Mouse (Mus musculus) G1E (cell line): ENCODE measurements around the gene Ppp1r27. TPM values are rescaled to one million over a fixed set of nuclear protein-coding genes. Genes with fewer than 3 reads are reported as not detected.
A peak's percentile ranks its signal among the peaks of the same experiment; 100 is the strongest.

Source experiments
- ATAC-seq: 2 replicates; pipeline ENCODE4 v1.8.0; 2016; ENCODE audit warnings: mild to moderate bottlenecking; ENCODE audit not compliant: insufficient number of reproducible peaks, poor library complexity, low FRiP score, severe bottlenecking; ENCODE audit errors: extremely low read depth
- DNase-seq: peaks from one replicate; pipeline ENCODE4 v3.0.0; 2012; ENCODE audit warnings: low spot score
- H3K27me3 ChIP-seq: 2 replicates; pipeline ENCODE4 v1.6.1; 2012; ENCODE audit warnings: mild to moderate bottlenecking, low read length, inconsistent platforms; ENCODE audit not compliant: insufficient read depth
- H3K36me3 ChIP-seq: replicated peaks from 2 replicates; pipeline ENCODE3; 2012; ENCODE audit warnings: mild to moderate bottlenecking, inconsistent platforms
- H3K4me1 ChIP-seq: 2 replicates; pipeline ENCODE4 v1.6.1; 2012; ENCODE audit warnings: low read depth, low read length, inconsistent platforms, mixed read lengths; ENCODE audit not compliant: insufficient read depth
- H3K4me3 ChIP-seq: 2 replicates; pipeline ENCODE4 v1.5.1; 2012; ENCODE audit warnings: low read depth, mild to moderate bottlenecking, inconsistent platforms, low read length, moderate library complexity, mixed read lengths
- H3K9me3 ChIP-seq: replicated peaks from 2 replicates; pipeline ENCODE4 v1.6.1; 2012; ENCODE audit warnings: inconsistent platforms
- CTCF ChIP-seq: IDR thresholded peaks from 2 replicates; pipeline ENCODE4 v1.5.1; 2012; ENCODE audit warnings: low read depth, low read length, inconsistent platforms, mixed read lengths
- GATA1 ChIP-seq: IDR thresholded peaks from 2 replicates; pipeline ENCODE4 v1.6.1; 2012; ENCODE audit warnings: borderline replicate concordance, low read length, inconsistent platforms, mixed read lengths
- GATA2 ChIP-seq: IDR thresholded peaks from 2 replicates; pipeline ENCODE4 v1.6.1; 2012; ENCODE audit warnings: low read depth, low read length, inconsistent platforms, borderline replicate concordance
- POLR2AphosphoS5 ChIP-seq: IDR thresholded peaks from 2 replicates; pipeline ENCODE4 v1.6.1; 2012; ENCODE audit warnings: low read depth, low read length, inconsistent platforms; ENCODE audit not compliant: insufficient replicate concordance
- TAL1 ChIP-seq: conservative IDR thresholded peaks from 2 replicates; pipeline ENCODE4 v1.6.1; 2012; ENCODE audit warnings: low read depth, low read length, inconsistent platforms, mixed read lengths
- polyA plus RNA-seq: library from polyadenylated mRNA; stranded (reverse); fragments of >175 nt; gene quantifications from 2 replicates; pipeline ENCODE4 v1.2.3, GENCODE M21; 2012
- total RNA-seq, 2 experiments: library from RNA; stranded (forward) in 1 of 2; stranded (reverse) in 1 of 2; fragments of 200-1000 nt in 1 of 2; fragments of >200 nt in 1 of 2; fragmentation: Nextera tagmentation in 1 of 2; gene quantifications; 2 replicates each; pipeline ENCODE4 v1.2.3; 2014 to 2017

Ppp1r27 gene
- not detected in 2 replicates for total RNA-seq (2014; fragmentation: Nextera tagmentation)
- total RNA-seq (2017): not detected in 2 replicates
- polyA plus RNA-seq: not detected in 2 replicates

DNA sequence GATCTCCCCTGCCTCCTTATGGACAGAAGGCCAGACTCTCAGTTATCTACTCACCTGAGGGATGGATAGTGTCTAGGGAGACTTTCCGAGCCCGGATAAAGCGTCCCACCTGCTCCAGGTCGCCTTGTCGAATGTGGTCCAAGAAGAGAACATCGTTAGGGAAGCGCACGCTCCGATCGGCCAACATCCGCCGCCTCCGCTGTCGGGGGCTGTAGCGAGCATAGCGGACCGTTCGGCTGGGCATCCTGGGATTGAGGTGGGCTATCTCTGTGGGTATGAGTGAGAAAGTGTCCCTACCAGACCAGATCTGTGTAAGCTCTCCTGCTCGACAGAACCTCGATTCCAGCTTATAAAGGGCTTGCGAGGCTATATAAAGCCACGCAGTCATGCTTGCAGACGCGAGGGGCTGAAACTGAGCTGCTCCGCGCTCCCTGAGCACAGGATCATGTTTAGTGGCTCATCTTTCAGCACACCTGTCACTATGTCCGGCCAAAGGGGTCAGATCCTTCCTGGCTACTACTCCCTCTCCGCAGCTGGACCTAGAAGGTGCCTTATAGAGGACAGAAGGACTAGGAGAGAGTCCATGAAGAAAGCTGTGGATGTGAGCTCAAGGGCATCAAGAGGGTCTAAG, at the start of gene Ppp1r27:
Gene Ppp1r27, minus strand, starts transcription at position 323 of the 631 bp plus-strand sequence.
- Histone ChIP-seq H3K9me3 (no peaks in the 10 kb centered on the region), H3K27me3 (peaks cover 16% of the 10 kb centered on the region), H3K4me1 (peaks cover 39% of the 10 kb centered on the region), H3K36me3 (peaks cover 39% of the 10 kb centered on the region), H3K4me3 (peak within 1 kb of the TSS; percentile 87)
- TF ChIP-seq TAL1 (no peak), POLR2AphosphoS5 (no peak), GATA1 (no peak), CTCF (no peak), GATA2 (no peak)
- no peak for ATAC-seq
- DNase-seq: no peak

DNA sequence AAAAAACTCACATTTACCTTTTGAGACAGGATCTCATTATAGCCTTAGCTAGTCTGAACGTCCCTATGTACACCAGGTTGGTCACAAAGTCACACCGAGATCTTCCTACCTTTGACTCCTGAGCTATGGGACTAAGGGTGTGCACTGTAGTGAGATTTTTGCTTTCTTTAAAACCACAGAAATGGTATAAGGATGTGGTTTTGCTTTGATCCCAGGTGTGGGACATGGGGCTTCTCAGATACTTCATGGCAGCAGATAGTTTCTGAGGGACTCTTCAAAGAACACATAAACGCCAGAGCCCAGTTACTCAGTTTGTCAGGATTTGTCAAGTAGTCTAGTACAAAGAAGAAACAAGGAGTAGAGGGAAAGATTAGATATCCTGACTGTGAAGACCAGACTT, 49.8 kb upstream of the Ppp1r27 start:
- H3K4me1 ChIP-seq: peaks cover 59% of the 10 kb centered on the region
- ATAC-seq (no peak), DNase-seq (no peak)
- no peak for TF ChIP-seq TAL1
- TF ChIP-seq CTCF: no peak
- H3K9me3 ChIP-seq: no peaks in the 10 kb centered on the region
- H3K27me3 ChIP-seq: no peaks in the 10 kb centered on the region
- peaks cover 78% of the 10 kb centered on the region for H3K36me3 ChIP-seq
- H3K4me3 ChIP-seq: no peak overlapping the region

DNA sequence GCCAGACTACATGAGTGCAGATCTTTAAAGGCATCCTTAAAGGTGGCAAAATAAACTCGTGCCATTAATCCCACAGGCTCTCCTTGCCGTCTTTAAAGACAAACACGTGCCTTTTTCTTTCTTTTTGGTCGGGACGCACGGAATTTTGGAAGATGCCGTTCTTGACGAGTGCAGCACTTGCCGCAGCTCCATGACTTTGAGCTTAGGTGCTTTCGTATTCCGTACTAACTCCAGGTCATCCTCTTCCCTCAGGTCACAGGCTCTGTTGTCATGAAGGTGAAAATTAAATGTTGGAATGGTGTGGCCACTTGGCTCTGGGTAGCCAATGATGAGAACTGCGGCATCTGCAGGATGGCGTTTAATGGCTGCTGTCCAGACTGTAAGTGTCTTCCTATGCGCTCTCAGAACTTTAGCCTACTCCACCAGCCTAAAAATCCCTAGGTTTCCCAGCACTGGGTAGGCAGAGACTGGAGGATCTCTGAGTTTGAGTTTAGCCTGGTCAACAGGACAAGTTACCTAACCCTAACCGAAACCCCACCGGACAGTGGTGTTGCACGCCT, 48.1 kb upstream of the Ppp1r27 start:
- Histone ChIP-seq H3K36me3 (peaks cover 77% of the 10 kb centered on the region), H3K4me1 (peaks cover 72% of the 10 kb centered on the region), H3K4me3 (peak overlapping the region; percentile 95), H3K9me3 (no peaks in the 10 kb centered on the region), H3K27me3 (no peaks in the 10 kb centered on the region)
- ATAC-seq: no peak
- TF ChIP-seq POLR2AphosphoS5: no peak
- TF ChIP-seq CTCF: no peak
- TF ChIP-seq GATA1: no peak
- TF ChIP-seq TAL1: no peak
- TF ChIP-seq GATA2: no peak
- no peak for DNase-seq

DNA sequence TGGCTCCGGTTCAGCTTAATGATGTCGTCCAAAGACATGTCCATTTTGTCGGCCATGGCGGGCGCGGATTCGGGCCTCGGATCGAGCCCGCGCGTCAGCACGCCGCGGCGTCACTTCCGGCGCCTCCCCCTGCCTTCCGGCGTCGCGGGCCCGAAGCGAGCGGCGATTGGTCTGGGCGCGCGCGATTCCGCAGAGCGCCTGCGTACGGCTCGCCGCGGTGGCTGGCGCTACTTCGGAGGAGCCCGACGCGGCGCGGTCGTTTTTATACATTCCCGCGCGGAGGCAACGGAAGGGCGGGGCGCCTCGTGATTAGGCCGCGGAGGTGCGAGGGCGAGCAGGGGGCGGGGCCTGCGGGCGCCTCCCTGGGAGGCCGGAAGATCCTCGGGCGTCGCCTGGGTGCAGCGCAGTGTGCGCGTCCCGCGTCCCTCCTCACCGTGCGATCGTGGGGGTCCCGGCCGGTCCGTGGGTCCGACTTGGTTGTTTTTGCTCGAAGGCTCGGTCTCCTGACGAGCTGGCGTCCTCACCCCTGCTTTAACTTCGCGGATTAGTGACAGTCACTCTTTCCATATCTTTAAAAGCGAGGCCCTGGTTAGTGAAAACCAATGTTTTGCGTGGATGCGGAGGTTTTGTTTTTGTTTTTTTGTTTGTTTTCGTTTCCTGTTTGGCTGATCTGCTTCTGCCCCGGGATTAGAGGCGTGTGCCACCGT, 47.5 kb upstream of the Ppp1r27 start, which contains the start of the genes Alyref and Anapc11:
Gene Alyref, minus strand, starts transcription at position 83 of the 707 bp plus-strand sequence.
Gene Anapc11, plus strand, starts transcription at position 139 of the 707 bp plus-strand sequence.
- no peaks in the 10 kb centered on the region for H3K9me3 ChIP-seq
- peak; percentile 98 for DNase-seq
- H3K36me3 ChIP-seq: peaks cover 77% of the 10 kb centered on the region
- H3K27me3 ChIP-seq: no peaks in the 10 kb centered on the region
- ATAC-seq: peak; percentile 84
- TF ChIP-seq CTCF: no peak
- no peak for TF ChIP-seq TAL1
- no peak for TF ChIP-seq GATA1
- no peak for TF ChIP-seq GATA2
- no peak for TF ChIP-seq POLR2AphosphoS5
- peaks cover 73% of the 10 kb centered on the region for H3K4me1 ChIP-seq
- H3K4me3 ChIP-seq: peak within 1 kb of the TSS; percentile 95

DNA sequence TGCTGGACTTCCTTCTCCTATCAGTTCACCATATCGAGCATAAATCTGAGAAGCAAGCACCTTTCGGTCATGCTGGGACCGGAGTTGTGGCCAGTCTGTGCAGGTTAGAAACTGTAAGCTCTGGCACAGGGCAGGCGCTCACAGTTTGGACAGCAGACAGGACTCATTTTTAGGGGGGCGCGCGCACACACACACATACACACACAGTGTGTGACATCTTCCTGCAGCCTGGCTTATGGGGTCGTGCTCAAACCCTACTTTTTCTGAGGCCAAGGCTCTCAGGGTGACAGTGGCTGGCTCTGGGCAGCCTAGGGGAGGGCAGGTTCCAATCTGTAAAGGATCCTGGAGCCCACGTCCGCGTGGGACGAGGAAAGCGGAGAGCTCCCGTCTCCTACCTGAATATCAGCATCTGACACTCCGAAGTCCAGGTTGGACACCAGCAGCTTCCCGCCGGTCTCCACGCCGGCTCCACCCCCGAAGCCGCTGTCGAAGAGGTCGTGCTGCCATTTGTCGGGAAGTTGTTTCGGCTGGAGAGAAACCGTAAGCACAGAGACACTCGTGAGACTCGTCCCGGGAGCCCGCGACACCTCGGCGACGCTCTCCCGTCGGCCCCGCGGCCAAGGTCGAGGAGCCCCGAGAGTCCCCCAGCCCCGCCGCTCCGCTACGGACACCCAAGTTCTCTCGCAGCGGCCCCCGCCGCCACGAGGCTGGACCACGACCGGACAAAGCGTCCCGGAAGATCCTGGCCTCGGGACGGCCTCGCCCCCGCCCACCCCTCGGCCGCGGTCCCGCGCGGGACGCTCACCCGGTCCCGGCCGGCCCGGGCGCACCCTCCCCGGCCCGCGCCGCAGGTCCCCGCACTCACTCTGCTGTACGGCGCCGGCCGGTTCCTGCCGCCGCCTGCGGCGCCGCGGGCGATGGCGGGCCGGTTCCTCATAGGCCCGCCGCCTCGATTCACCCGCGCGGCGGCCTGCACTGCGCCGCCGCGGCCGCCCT, 46.6 kb upstream of the Ppp1r27 start:
- peak; percentile 29 for DNase-seq
- TF ChIP-seq TAL1 (no peak), POLR2AphosphoS5 (no peak), GATA2 (no peak), GATA1 (no peak), CTCF (no peak)
- no peaks in the 10 kb centered on the region for H3K9me3 ChIP-seq
- ATAC-seq: no peak
- peak overlapping the region; percentile 95 for H3K4me3 ChIP-seq
- peaks cover 77% of the 10 kb centered on the region for H3K36me3 ChIP-seq
- H3K27me3 ChIP-seq: no peaks in the 10 kb centered on the region
- H3K4me1 ChIP-seq: peaks cover 70% of the 10 kb centered on the region

DNA sequence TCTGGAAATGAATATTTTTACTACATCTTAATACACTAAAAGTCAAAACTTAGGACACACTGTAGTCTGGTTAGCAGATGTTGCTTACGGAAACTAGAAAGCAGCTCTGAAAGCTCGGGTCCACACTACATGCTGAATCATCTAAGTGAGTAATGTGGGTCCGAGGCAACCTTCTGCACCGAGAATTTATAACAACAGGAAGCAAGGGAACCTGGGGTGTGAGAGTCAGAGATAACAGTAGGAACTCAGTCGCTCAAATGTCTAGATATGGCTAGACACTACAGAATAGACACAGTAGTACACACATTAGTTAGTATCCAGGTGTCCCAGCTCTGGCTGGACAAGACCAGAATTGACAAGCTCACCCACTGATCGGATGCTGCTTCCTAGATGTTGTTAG, 37.6 kb upstream of the Ppp1r27 start:
- TF ChIP-seq GATA1 (no peak), TAL1 (no peak), POLR2AphosphoS5 (no peak)
- peaks cover 34% of the 10 kb centered on the region for H3K4me1 ChIP-seq
- no peaks in the 10 kb centered on the region for H3K27me3 ChIP-seq
- ATAC-seq (peak; percentile 84), DNase-seq (no peak)
- H3K4me3 ChIP-seq: no peak overlapping the region
- peaks cover 94% of the 10 kb centered on the region for H3K36me3 ChIP-seq
- H3K9me3 ChIP-seq: no peaks in the 10 kb centered on the region; the same call in 1 of the 2 replicates
